Mouse (Mus musculus): Measurements from ENCODE around the gene Olfr301. TPM values are rescaled to one million over a fixed set of nuclear protein-coding genes. Genes with fewer than 3 reads are reported as not detected.

The Olfr301 gene
- not detected in 2 replicates for polyA plus RNA-seq (2014; fragmentation: Nextera tagmentation; extraction: Ambion mirVana)

DNA sequence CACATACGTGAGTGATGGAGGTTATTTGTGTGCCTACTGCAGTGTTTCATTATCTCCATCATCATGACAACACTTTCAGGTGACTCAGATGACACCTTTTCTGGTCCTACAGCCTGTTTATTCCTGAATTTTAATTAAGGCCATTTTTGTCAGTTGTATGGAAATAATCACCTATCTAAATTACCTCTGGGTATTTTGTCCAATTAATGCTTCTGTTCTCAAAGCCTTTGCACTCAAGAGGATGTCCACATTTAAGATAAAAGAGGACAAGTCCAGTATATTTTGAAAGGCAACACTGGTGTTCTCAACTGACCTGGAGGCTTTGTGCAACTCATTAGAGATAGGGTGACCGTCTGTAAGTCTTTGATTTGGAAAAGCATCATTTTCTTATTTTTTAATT lies at the start of gene Olfr301:
Gene Olfr301, plus strand, starts transcription at position 301 of the 400 bp plus-strand sequence.
- Histone ChIP-seq H3K9me3 (ENCODE audit: control insufficient read depth, low read length) (no peaks in the 10 kb centered on the region), H3K9ac (ENCODE audit: low read length) (no peak within 1 kb of the TSS), H3K4me2 (no peak within 1 kb of the TSS), H3K27me3 (ENCODE audit: control insufficient read depth, insufficient read depth, low read length) (no peaks in the 10 kb centered on the region), H3K36me3 (ENCODE audit: control insufficient read depth, insufficient read depth, low read length) (no peaks in the 10 kb centered on the region), H3K4me3 (ENCODE audit: low read depth, low read length) (no peak within 1 kb of the TSS), H3K27ac (ENCODE audit: low read depth, low read length) (no peak within 1 kb of the TSS), H3K4me1 (ENCODE audit: control insufficient read depth, insufficient read depth, low read length) (no peaks in the 10 kb centered on the region)
- 86% methylated on average over 2 of the region's 2 CpGs for WGBS
- DNase-seq (ENCODE audit: low spot score, missing footprints) (no peak), ATAC-seq (ENCODE audit: low FRiP score) (no peak)

DNA sequence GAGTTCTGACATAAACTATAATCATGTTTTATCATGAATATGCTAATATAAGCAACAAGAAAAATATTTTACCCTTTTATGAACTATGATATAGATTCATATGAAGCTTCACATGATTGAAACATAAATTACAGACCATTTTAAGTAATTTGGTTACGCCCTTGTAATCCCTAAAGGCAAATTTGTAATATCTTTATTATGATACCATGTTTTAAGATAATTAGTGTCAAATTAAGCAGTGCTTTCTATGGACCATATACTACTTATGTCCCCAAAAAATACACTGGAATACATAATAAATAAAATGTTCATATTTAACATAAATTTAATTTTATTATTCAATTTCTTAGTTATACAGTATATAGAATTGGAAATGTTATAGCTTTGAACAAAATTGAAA lies 36.8 kb upstream of the Olfr301 start, which contains the start of gene Olfr305:
Gene Olfr305, minus strand, starts transcription at position 101 of the 400 bp plus-strand sequence.
- Histone ChIP-seq H3K9me3 (ENCODE audit: control insufficient read depth, low read length) (no peaks in the 10 kb centered on the region), H3K27ac (ENCODE audit: low read depth, low read length) (no peak within 1 kb of the TSS), H3K9ac (ENCODE audit: low read length) (no peak within 1 kb of the TSS), H3K36me3 (ENCODE audit: control insufficient read depth, insufficient read depth, low read length) (no peaks in the 10 kb centered on the region), H3K4me2 (no peak within 1 kb of the TSS), H3K4me1 (ENCODE audit: control insufficient read depth, insufficient read depth, low read length) (no peaks in the 10 kb centered on the region), H3K27me3 (ENCODE audit: control insufficient read depth, insufficient read depth, low read length) (no peaks in the 10 kb centered on the region), H3K4me3 (ENCODE audit: low read depth, low read length) (no peak within 1 kb of the TSS)
- 83% methylated on average over 1 of the region's 1 CpGs for WGBS
- DNase-seq (ENCODE audit: low spot score, missing footprints) (no peak), ATAC-seq (ENCODE audit: low FRiP score) (no peak)

DNA sequence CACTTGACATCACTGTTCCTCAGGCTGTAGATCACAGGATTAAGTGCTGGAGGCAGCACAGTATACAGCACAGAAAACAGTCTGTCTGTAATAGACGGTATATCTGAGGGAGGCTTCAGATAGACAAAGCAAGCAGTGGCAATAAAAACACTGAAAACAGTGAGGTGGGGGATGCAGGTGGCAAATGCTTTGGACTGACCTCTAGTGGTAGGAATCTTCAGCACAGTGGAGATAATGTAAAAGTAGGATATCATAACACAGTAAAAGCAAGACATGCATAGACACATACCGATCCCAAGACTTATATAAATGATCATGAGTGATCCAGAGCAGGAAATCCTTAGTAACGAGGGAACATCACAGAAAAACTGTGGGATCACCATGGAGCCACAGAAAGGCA lies 17.9 kb upstream of the Olfr301 start:
- Histone ChIP-seq H3K27me3 (ENCODE audit: control insufficient read depth, insufficient read depth, low read length) (no peaks in the 10 kb centered on the region), H3K4me1 (ENCODE audit: control insufficient read depth, insufficient read depth, low read length) (no peaks in the 10 kb centered on the region), H3K4me2 (no peak overlapping the region), H3K27ac (ENCODE audit: low read depth, low read length) (no peak overlapping the region), H3K4me3 (ENCODE audit: low read depth, low read length) (no peak overlapping the region), H3K9me3 (ENCODE audit: control insufficient read depth, low read length) (no peaks in the 10 kb centered on the region), H3K36me3 (ENCODE audit: control insufficient read depth, insufficient read depth, low read length) (no peaks in the 10 kb centered on the region), H3K9ac (ENCODE audit: low read length) (no peak overlapping the region)
- 77% methylated on average over 3 of the region's 3 CpGs for WGBS
- ATAC-seq (ENCODE audit: low FRiP score): no peak
- no peak for DNase-seq (ENCODE audit: low spot score, missing footprints)

DNA sequence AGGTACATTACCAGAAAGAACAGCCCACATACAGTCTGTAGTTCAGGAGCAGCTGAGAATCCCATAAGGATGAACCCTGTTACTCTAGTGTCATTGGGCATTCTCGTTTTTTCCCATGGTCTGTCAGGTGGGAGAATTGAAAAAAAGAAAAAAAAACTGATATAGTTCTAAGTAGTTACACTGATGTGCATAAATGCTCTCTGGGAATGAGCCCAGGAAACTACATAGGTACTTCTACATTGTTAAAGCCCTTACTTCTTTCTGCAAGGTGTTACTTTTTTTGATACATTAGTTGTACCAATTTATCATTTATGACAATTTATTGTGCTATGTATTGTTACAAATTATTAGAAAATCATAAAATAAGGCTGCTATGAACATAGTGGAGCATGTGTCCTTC lies 17.1 kb upstream of the Olfr301 start, which contains the start of gene Olfr304:
Gene Olfr304, minus strand, starts transcription at position 101 of the 400 bp plus-strand sequence.
- no peak within 1 kb of the TSS for H3K4me3 ChIP-seq (ENCODE audit: low read depth, low read length)
- no peak within 1 kb of the TSS for H3K27ac ChIP-seq (ENCODE audit: low read depth, low read length)
- DNase-seq (ENCODE audit: low spot score, missing footprints) (no peak), ATAC-seq (ENCODE audit: low FRiP score) (no peak)
- H3K36me3 ChIP-seq (ENCODE audit: control insufficient read depth, insufficient read depth, low read length): no peaks in the 10 kb centered on the region
- no peaks in the 10 kb centered on the region for H3K9me3 ChIP-seq (ENCODE audit: control insufficient read depth, low read length)
- no peak within 1 kb of the TSS for H3K9ac ChIP-seq (ENCODE audit: low read length)
- 87% methylated on average over 1 of the region's 1 CpGs for WGBS
- no peaks in the 10 kb centered on the region for H3K27me3 ChIP-seq (ENCODE audit: control insufficient read depth, insufficient read depth, low read length)
- no peaks in the 10 kb centered on the region for H3K4me1 ChIP-seq (ENCODE audit: control insufficient read depth, insufficient read depth, low read length)
- no peak within 1 kb of the TSS for H3K4me2 ChIP-seq

DNA sequence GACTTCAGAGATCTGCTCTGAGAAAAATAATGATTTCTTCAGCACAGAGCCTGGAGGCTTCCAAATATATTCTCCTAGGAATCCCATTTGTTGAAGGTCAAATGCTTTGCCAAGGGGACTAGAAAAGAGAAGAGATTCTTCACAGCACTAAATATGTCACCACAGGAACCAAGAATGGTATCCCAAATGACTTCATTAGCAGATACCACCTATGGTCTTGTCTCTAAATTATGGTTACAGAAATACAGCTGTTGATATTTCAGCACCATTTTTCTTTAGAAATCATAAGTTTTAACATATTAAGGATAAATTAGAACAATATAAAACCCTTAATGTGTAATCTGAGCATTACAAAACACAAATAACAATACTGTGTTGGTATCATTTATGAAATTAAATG lies 6.0 kb upstream of the Olfr301 start, which contains the start of gene Olfr303:
Gene Olfr303, minus strand, starts transcription at position 101 of the 400 bp plus-strand sequence.
- no peaks in the 10 kb centered on the region for H3K9me3 ChIP-seq (ENCODE audit: control insufficient read depth, low read length)
- no peaks in the 10 kb centered on the region for H3K4me1 ChIP-seq (ENCODE audit: control insufficient read depth, insufficient read depth, low read length)
- no peak within 1 kb of the TSS for H3K4me2 ChIP-seq
- no peak within 1 kb of the TSS for H3K9ac ChIP-seq (ENCODE audit: low read length)
- H3K4me3 ChIP-seq (ENCODE audit: low read depth, low read length): no peak within 1 kb of the TSS
- ATAC-seq (ENCODE audit: low FRiP score): no peak
- H3K27ac ChIP-seq (ENCODE audit: low read depth, low read length): no peak within 1 kb of the TSS
- no peak for DNase-seq (ENCODE audit: low spot score, missing footprints)
- no peaks in the 10 kb centered on the region for H3K27me3 ChIP-seq (ENCODE audit: control insufficient read depth, insufficient read depth, low read length)
- no peaks in the 10 kb centered on the region for H3K36me3 ChIP-seq (ENCODE audit: control insufficient read depth, insufficient read depth, low read length)

DNA sequence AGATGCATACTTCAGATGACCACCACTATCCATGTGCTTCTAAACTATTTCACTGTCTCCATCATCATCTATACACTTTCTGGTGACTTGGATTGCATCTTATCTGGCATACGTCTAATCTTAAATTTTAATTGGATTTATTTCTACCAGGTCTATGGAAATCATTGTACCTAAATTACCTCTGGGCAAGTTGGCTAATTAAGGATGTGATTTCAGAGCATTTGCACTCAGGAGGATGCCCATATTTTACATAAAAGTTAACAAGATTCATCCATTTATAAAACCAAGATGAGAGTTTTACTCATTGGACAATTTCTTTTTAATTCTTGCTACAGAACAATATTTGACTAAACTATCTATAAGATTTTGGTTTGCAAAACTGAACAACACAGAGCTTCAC lies 56.0 kb downstream of the Olfr301 start, which contains the start of gene Olfr299:
Gene Olfr299, plus strand, starts transcription at position 301 of the 400 bp plus-strand sequence.
- Histone ChIP-seq H3K9ac (ENCODE audit: low read length) (no peak within 1 kb of the TSS), H3K27me3 (ENCODE audit: control insufficient read depth, insufficient read depth, low read length) (no peaks in the 10 kb centered on the region), H3K4me3 (ENCODE audit: low read depth, low read length) (no peak within 1 kb of the TSS), H3K27ac (ENCODE audit: low read depth, low read length) (no peak within 1 kb of the TSS), H3K4me2 (no peak within 1 kb of the TSS), H3K36me3 (ENCODE audit: control insufficient read depth, insufficient read depth, low read length) (no peaks in the 10 kb centered on the region), H3K9me3 (ENCODE audit: control insufficient read depth, low read length) (no peaks in the 10 kb centered on the region), H3K4me1 (ENCODE audit: control insufficient read depth, insufficient read depth, low read length) (no peaks in the 10 kb centered on the region)
- no peak for DNase-seq (ENCODE audit: low spot score, missing footprints)
- no peak for ATAC-seq (ENCODE audit: low FRiP score)
- WGBS: 95% methylated on average over 1 of the region's 1 CpGs

Other genes starting within 250 kb of the Olfr301 start
- gene Vmn2r75, start 232.1 kb upstream of the Olfr301 start, polyA plus RNA-seq (2014; fragmentation: Nextera tagmentation; extraction: Ambion mirVana): not detected in 2 replicates
- not detected in 2 replicates for gene Vmn2r76, start 157.5 kb upstream of the Olfr301 start, polyA plus RNA-seq (2014; fragmentation: Nextera tagmentation; extraction: Ambion mirVana)
- gene Olfr310, start 126.7 kb upstream of the Olfr301 start, polyA plus RNA-seq (2014; fragmentation: Nextera tagmentation; extraction: Ambion mirVana): not detected in 2 replicates
- gene Olfr309, start 90.1 kb upstream of the Olfr301 start, polyA plus RNA-seq (2014; fragmentation: Nextera tagmentation; extraction: Ambion mirVana): not detected in 2 replicates
- not detected in 2 replicates for gene Olfr308, start 78.2 kb upstream of the Olfr301 start, polyA plus RNA-seq (2014; fragmentation: Nextera tagmentation; extraction: Ambion mirVana)
- gene Olfr307, start 66.3 kb upstream of the Olfr301 start, polyA plus RNA-seq (2014; fragmentation: Nextera tagmentation; extraction: Ambion mirVana): not detected in 2 replicates
- gene Olfr305, start 36.9 kb upstream of the Olfr301 start, polyA plus RNA-seq (2014; fragmentation: Nextera tagmentation; extraction: Ambion mirVana): not detected in 2 replicates
- not detected in 2 replicates for gene Olfr304, start 17.2 kb upstream of the Olfr301 start, polyA plus RNA-seq (2014; fragmentation: Nextera tagmentation; extraction: Ambion mirVana)
- gene Olfr303, start 6.1 kb upstream of the Olfr301 start, polyA plus RNA-seq (2014; fragmentation: Nextera tagmentation; extraction: Ambion mirVana): not detected in 2 replicates
- not detected in 2 replicates for gene Olfr299, start 56.1 kb downstream of the Olfr301 start, polyA plus RNA-seq (2014; fragmentation: Nextera tagmentation; extraction: Ambion mirVana)
- gene Olfr298, start 88.6 kb downstream of the Olfr301 start, polyA plus RNA-seq (2014; fragmentation: Nextera tagmentation; extraction: Ambion mirVana): not detected in 2 replicates
- gene Olfr297, start 116.1 kb downstream of the Olfr301 start, polyA plus RNA-seq (2014; fragmentation: Nextera tagmentation; extraction: Ambion mirVana): not detected in 2 replicates
- gene Olfr295, start 180.0 kb downstream of the Olfr301 start, polyA plus RNA-seq (2014; fragmentation: Nextera tagmentation; extraction: Ambion mirVana): not detected in 2 replicates
- gene Olfr294, start 212.8 kb downstream of the Olfr301 start, polyA plus RNA-seq (2014; fragmentation: Nextera tagmentation; extraction: Ambion mirVana): not detected in 2 replicates
- gene Olfr293, start 245.2 kb downstream of the Olfr301 start, polyA plus RNA-seq (2014; fragmentation: Nextera tagmentation; extraction: Ambion mirVana): not detected in 2 replicates

Data from midbrain, embryonic 11.5 days (tissue).